Comparison of ENCODE assay signal across 8 mouse cellular contexts in the genomic region with DNA sequence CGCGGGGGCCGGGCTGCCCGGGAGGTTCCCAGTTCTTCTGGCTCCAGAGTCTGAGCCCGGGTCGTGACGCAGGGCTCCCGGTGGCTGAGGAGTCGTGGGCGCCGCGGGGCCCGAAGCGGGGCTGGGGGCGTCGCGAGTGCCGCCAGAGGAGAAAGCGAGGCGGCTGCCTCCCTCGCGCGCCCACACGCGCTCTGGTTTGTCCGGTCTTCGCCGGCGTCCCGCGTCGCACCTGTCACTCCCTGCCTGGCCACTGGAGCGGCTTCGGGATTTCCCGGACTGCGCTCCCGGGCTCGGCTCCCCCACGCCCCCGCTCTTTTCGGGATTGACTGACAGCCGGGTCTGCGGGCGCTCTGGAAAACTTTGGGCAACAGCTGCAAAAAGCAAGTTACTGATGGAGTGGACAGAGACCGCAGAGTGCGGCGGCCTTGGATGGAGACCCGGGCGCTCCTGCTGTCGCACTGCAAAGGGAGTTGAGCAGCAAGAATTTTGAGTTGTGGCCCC. TPM values are rescaled to one million over a fixed set of nuclear protein-coding genes. Genes with fewer than 3 reads are reported as not detected.
DNase-seq lines count a peak whose midpoint lies in the region; ATAC-seq and TF ChIP-seq lines count a peak whose summit lies in the region.

No protein-coding gene starts in this region.

- no peaks in the 10 kb centered on the region for H3K27me3 ChIP-seq in heart, embryonic 16.5 days (ENCODE audit: control insufficient read depth, insufficient read depth, low read length)
- H3K27me3 ChIP-seq in liver, postnatal 0 days (ENCODE audit: insufficient read depth, low read length), result no peaks in the 10 kb centered on the region

- H3K4me3 ChIP-seq in embryonic fibroblast, embryonic 13.5 days (ENCODE audit: insufficient read depth, low read length), result peak overlapping the region; percentile 93
- H3K4me3 ChIP-seq in heart, embryonic 16.5 days (ENCODE audit: low read length), result peak overlapping the region; percentile 79
- peak overlapping the region; percentile 98 for H3K4me3 ChIP-seq in liver, postnatal 0 days (ENCODE audit: low read depth, low read length)

- under 1% methylated on average over 41 of the region's 50 CpGs for WGBS in heart, embryonic 16.5 days
- 3% methylated on average over 42 of the region's 50 CpGs for WGBS in liver, postnatal 0 days (ENCODE audit: insufficient replicate concordance)

- H3K9me3 ChIP-seq in heart, embryonic 16.5 days (replicated peaks; ENCODE audit: control insufficient read depth, low read length), result no peaks in the 10 kb centered on the region
- no peaks in the 10 kb centered on the region for H3K9me3 ChIP-seq in liver, postnatal 0 days (ENCODE audit: low read length)

- peaks cover 3% of the 10 kb centered on the region for H3K4me1 ChIP-seq in embryonic fibroblast, embryonic 13.5 days (ENCODE audit: control insufficient read depth, insufficient read depth, low read length)
- peaks cover 24% of the 10 kb centered on the region for H3K4me1 ChIP-seq in heart, embryonic 16.5 days (ENCODE audit: control insufficient read depth, insufficient read depth, low read length)
- H3K4me1 ChIP-seq in liver, postnatal 0 days (ENCODE audit: insufficient read depth), result peaks cover 50% of the 10 kb centered on the region

- H3K36me3 ChIP-seq in heart, embryonic 16.5 days (ENCODE audit: control insufficient read depth, insufficient read depth), result no peaks in the 10 kb centered on the region
- H3K36me3 ChIP-seq in liver, postnatal 0 days (replicated peaks; ENCODE audit: insufficient read depth, low read length), result no peaks in the 10 kb centered on the region

- TF ChIP-seq CTCF in embryonic fibroblast, embryonic 13.5 days (IDR thresholded peaks at IDR 0.05; ENCODE audit: borderline replicate concordance, insufficient read depth, low read length), result no peak
- TF ChIP-seq CTCF in liver, postnatal 0 days (IDR thresholded peaks at IDR 0.05; ENCODE audit: low read depth), result no peak

- H3K4me2 ChIP-seq in heart, embryonic 16.5 days (ENCODE audit: low read depth, low read length), result peak overlapping the region; percentile 91
- H3K4me2 ChIP-seq in liver, postnatal 0 days (ENCODE audit: low read depth, low read length), result peak overlapping the region; percentile 97

- peak; percentile 65 for DNase-seq in CD4-positive helper T cell, adult 2 months (ENCODE audit: low read depth, low spot score)
- DNase-seq in adrenal gland, postnatal 36 days, result peak; percentile 64 to 70
- DNase-seq in kidney, postnatal 36 days, result peak; percentile 33 to 73
- peak; percentile 77 for DNase-seq in liver, postnatal 0 days
- DNase-seq in retina, embryonic 14.5 days (ENCODE audit: low spot score), result peak; percentile 73
- DNase-seq in yolk sac, embryonic 10.5 days (ENCODE audit: low spot score), result peak; percentile 61

- peak overlapping the region; percentile 71 for H3K27ac ChIP-seq in embryonic fibroblast, embryonic 13.5 days (ENCODE audit: insufficient read depth, low read length)
- H3K27ac ChIP-seq in heart, embryonic 16.5 days (ENCODE audit: low read length), result peak overlapping the region; percentile 86
- H3K27ac ChIP-seq in liver, postnatal 0 days (ENCODE audit: low read depth), result peak overlapping the region; percentile 90

- ATAC-seq in heart, embryonic 16.5 days (replicated peaks; ENCODE audit: extremely low read depth, insufficient read depth, low FRiP score), result peak; percentile 3
- peak; percentile 37 for ATAC-seq in liver, postnatal 0 days

- TF ChIP-seq POLR2A in embryonic fibroblast, embryonic 13.5 days (IDR thresholded peaks at IDR 0.05; ENCODE audit: low read depth, low read length), result no peak; the same call in 1 of the 2 replicates

- peak overlapping the region; percentile 93 for H3K9ac ChIP-seq in heart, embryonic 16.5 days (ENCODE audit: low read length)
- H3K9ac ChIP-seq in liver, postnatal 0 days (replicated peaks), result peak overlapping the region; percentile 93

- TF ChIP-seq EP300 in liver, postnatal 0 days (IDR thresholded peaks at IDR 0.05; ENCODE audit: low read depth), result no peak

RNA-seq across cellular contexts. Expression of a gene that starts 0.7 kb away (rescaled TPM):
- 100 to 1,000 TPM in 1 of 2 experiments, 10 to 100 TPM in 1; 80.3 to 113 TPM for total RNA-seq in adrenal gland, postnatal 36 days (2021)
- 86.4 and 87.3 TPM in 2 replicates for polyA plus RNA-seq in embryonic fibroblast, embryonic 13.5 days (2011; ENCODE audit: insufficient read length, low read depth, missing spikeins)
- 91.6 and 92.0 TPM in 2 replicates for polyA plus RNA-seq in heart, embryonic 16.5 days (2015; fragmentation: Nextera tagmentation; extraction: Ambion mirVana)
- polyA plus RNA-seq in liver, postnatal 0 days (2015; fragmentation: Nextera tagmentation; extraction: Ambion mirVana), result 30.3 and 33.6 TPM in 2 replicates

RNA-seq across cellular contexts. Expression of a gene that starts 19.9 kb away (rescaled TPM):
- 10 to 100 TPM in 1 of 2 experiments, 1 to 10 TPM in 1; 6.7 to 11.3 TPM for total RNA-seq in adrenal gland, postnatal 36 days (2021)
- polyA plus RNA-seq in embryonic fibroblast, embryonic 13.5 days (2011; ENCODE audit: insufficient read length, low read depth, missing spikeins), result 15.0 and 18.6 TPM in 2 replicates
- polyA plus RNA-seq in heart, embryonic 16.5 days (2015; fragmentation: Nextera tagmentation; extraction: Ambion mirVana), result 9.9 and 11.7 TPM in 2 replicates
- polyA plus RNA-seq in liver, postnatal 0 days (2015; fragmentation: Nextera tagmentation; extraction: Ambion mirVana), result 3.6 and 4.0 TPM in 2 replicates

Comparison
In these comparisons a context has a peak if more than half of its experiments do, and no peak if none do; other contexts are left out.
1. Peak in every context shown above with its lines: DNase-seq, ATAC-seq, H3K4me3 ChIP-seq and H3K27ac ChIP-seq.